Mouse (Mus musculus) layer of hippocampus, postnatal 25 days (tissue): ENCODE results near the gene Habp4. TPM values are rescaled to one million over a fixed set of nuclear protein-coding genes. Genes with fewer than 3 reads are reported as not detected.

Experiments used
- DNase-seq, 2 experiments: peaks; one replicate each; pipeline ENCODE4 v3.0.0; 2022; ENCODE audit warnings: mixed read lengths in 2 of 2, low spot score in 1 of 2; ENCODE audit errors: extremely low spot score in 1 of 2
- total RNA-seq, 2 experiments: library from RNA; stranded (reverse); gene quantifications; 2 replicates each; pipeline ENCODE4 v1.2.3; 2021

The Habp4 gene
- total RNA-seq, 2 experiments from 2014 or later: 145 to 153 TPM

GRCm38 (mm10) chr13:64235062-64235715 lies 73.6 kb downstream of the Habp4 start:
- no peak for DNase-seq

GRCm38 (mm10) chr13:64235777-64236176 lies 74.2 kb downstream of the Habp4 start:
- no peak for DNase-seq

Other genes with a start within 250 kb of the Habp4 start
- not detected for gene Hsd17b3, start 72.6 kb upstream of the Habp4 start, total RNA-seq
- gene Slc35d2, start 32.5 kb upstream of the Habp4 start, total RNA-seq: 1 to 10 TPM in 1 of 2 experiments, under 1 TPM in 1; 0.69 to 1.0 TPM
- 10 to 100 TPM; 12.6 to 15.9 TPM for gene Zfp367, start 8.6 kb upstream of the Habp4 start, total RNA-seq
- gene Cdc14b, start 113.5 kb downstream of the Habp4 start, total RNA-seq: 1 to 10 TPM; 6.9 to 7.2 TPM
- gene Aaed1, start 150.9 kb downstream of the Habp4 start, total RNA-seq: 10 to 100 TPM; 13.1 to 14.4 TPM
- gene Ctsl, start 209.1 kb downstream of the Habp4 start, total RNA-seq: 100 to 1,000 TPM; 119 to 130 TPM